Mouse (Mus musculus) hindbrain, embryonic 11.5 days (tissue): Measurements from ENCODE around the gene Rasgrp2. TPM values are rescaled to one million over a fixed set of nuclear protein-coding genes. Genes with fewer than 3 reads are reported as not detected.

ENCODE experiments used
- ATAC-seq: fragments of 200-750 bp; cut with Nextera tagmentation; 2 replicates; pipeline ENCODE4 v1.8.0; 2017; ENCODE audit warnings: mild to moderate bottlenecking, moderate TSS enrichment, moderate library complexity; ENCODE audit not compliant: low FRiP score
- DNase-seq: peaks from one replicate; pipeline ENCODE4 v3.0.0-alpha.2; 2015; ENCODE audit warnings: low spot score
- H3K27ac ChIP-seq: fragments of 300-500 bp; sonication (generic); 2 replicates; pipeline ENCODE4 v1.5.1; 2014; ENCODE audit warnings: mild to moderate bottlenecking, low read depth, low read length
- H3K27me3 ChIP-seq: fragments of 300-500 bp; sonication (generic); 2 replicates; pipeline ENCODE4 v1.6.1; 2014; ENCODE audit warnings: mild to moderate bottlenecking, low read length, moderate library complexity, mixed read lengths; ENCODE audit not compliant: control insufficient read depth, insufficient read depth
- H3K36me3 ChIP-seq: fragments of 300-500 bp; sonication (generic); 2 replicates; pipeline ENCODE4 v1.6.1; 2014; ENCODE audit warnings: mild to moderate bottlenecking, low read length, moderate library complexity, mixed read lengths; ENCODE audit not compliant: control insufficient read depth, insufficient read depth
- H3K4me1 ChIP-seq: fragments of 300-500 bp; sonication (generic); replicated peaks from 2 replicates; pipeline ENCODE4 v1.6.1; 2014; ENCODE audit warnings: low read length, mixed read lengths; ENCODE audit not compliant: control insufficient read depth, insufficient read depth
- H3K4me2 ChIP-seq: fragments of 300-500 bp; sonication (generic); replicated peaks from 2 replicates; pipeline ENCODE4 v1.6.1; 2014; ENCODE audit warnings: mild to moderate bottlenecking, low read depth, low read length
- H3K4me3 ChIP-seq: fragments of 300-500 bp; sonication (generic); 2 replicates; pipeline ENCODE4 v1.5.1; 2014; ENCODE audit warnings: low read depth, low read length
- H3K9ac ChIP-seq: fragments of 300-500 bp; sonication (generic); 2 replicates; pipeline ENCODE4 v1.6.1; 2014; ENCODE audit warnings: low read depth, low read length
- H3K9me3 ChIP-seq: fragments of 300-500 bp; sonication (generic); 2 replicates; pipeline ENCODE4 v1.6.1; 2016; ENCODE audit warnings: low read length; ENCODE audit not compliant: control insufficient read depth
- whole genome bisulfite sequencing: fragments of 180-500 bp; shearing (Covaris S2); extraction: QIAGEN DNeasy Blood & Tissue Kit; methylation state at CpG from one replicate; pipeline ENCODE4 v1.1.7; 2014; 5-methylcytosine and 5-hydroxymethylcytosine counted together
- polyA plus RNA-seq: library from polyadenylated mRNA; unstranded; fragments of >200 nt; fragmentation: Nextera tagmentation; extraction: Ambion mirVana; gene quantifications from 2 replicates; pipeline ENCODE4 v1.2.1, GENCODE M21; 2014

Rasgrp2 gene
- polyA plus RNA-seq, 1 experiment from 2014 or later: 16.0 TPM

DNA sequence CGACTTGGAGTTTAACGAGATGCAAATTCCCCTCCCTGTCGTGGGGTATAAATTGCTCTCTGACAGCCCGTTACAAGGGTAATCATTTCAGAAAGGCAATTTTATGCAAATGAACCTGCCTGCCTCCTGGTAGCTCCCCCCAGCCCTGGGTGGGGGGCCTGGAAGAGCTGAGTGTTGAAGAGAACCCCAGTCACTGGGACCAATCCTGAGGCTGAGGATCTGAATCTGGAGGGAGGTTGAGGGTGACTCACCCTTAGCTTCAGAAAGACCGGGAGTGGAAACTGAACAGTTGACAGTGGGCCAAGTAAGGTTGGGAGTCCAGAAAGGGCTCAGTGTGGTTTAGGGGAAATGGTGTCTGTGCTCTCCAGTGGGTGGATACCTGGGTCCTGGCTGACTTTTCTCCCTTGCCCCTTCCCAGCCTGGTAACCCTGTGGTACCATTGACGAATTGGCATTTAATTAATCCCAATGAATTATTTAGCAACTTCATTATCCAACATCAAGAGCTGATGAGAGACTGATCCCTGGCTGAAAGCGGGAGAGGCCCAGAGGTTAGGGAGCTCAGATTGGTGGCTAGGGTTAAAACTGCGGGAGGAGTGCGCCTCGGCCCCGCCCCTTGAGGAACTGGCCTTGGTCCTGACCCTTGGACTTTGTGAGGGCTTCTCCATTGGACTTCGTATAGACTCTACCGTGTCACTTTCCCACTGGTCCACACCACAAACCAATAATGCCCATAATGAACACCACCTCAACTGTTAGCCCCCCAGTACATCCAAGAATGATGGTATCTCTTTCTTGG lies 27.8 kb downstream of the Rasgrp2 start:
- no peaks in the 10 kb centered on the region for H3K36me3 ChIP-seq
- no peak overlapping the region for H3K4me3 ChIP-seq
- no peak overlapping the region for H3K4me2 ChIP-seq
- H3K9me3 ChIP-seq: no peaks in the 10 kb centered on the region
- ATAC-seq (no peak), DNase-seq (peak; percentile 70)
- 21% methylated on average over 13 of the region's 13 CpGs for WGBS
- peaks cover 53% of the 10 kb centered on the region for H3K27me3 ChIP-seq
- H3K4me1 ChIP-seq: peaks cover 22% of the 10 kb centered on the region
- H3K9ac ChIP-seq: no peak overlapping the region
- H3K27ac ChIP-seq: no peak overlapping the region

DNA sequence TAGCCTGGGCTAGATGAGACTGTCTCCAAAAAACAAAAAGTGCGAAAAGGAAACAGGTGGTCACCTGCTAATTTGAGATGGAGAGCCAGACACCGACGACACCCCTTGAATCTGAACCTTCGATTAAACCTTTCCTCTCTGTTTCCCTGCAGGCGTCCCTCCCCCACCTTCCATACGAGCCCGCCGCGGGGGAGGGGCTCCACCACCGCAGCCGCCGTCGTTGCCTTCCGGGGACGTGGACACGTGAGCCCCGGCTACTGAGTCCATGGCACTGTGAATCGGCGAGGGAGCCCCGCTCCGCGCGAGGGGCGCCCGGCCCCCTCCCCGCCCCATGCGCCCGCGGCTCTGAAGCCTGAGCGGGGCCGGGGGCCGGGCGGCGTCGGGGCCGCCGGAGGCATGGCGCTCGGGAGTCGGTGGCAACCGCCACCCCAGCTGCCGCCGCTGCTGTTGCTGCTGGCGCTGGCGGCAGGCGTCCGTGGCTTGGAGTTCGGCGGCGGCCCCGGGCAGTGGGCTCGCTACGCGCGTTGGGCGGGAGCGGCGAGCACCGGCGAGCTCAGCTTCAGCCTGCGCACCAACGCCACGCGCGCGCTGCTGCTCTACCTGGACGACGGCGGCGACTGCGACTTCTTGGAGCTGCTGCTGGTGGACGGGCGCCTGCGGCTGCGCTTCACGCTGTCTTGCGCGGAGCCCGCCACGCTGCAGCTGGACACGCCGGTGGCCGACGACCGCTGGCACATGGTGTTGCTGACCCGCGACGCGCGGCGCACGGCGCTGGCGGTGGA lies 28.7 kb downstream of the Rasgrp2 start:
- under 1% methylated on average over 72 of the region's 94 CpGs for WGBS
- Histone ChIP-seq H3K9ac (no peak overlapping the region; the same call in 1 of the 2 replicates), H3K36me3 (no peaks in the 10 kb centered on the region), H3K27ac (no peak overlapping the region), H3K4me3 (peak overlapping the region; percentile 34), H3K4me1 (peaks cover 22% of the 10 kb centered on the region), H3K4me2 (peak overlapping the region; percentile 59), H3K27me3 (peaks cover 50% of the 10 kb centered on the region), H3K9me3 (no peaks in the 10 kb centered on the region)
- ATAC-seq (0 out of 2 replicates have a peak, but pooled peaks have one; percentile 12), DNase-seq (peak; percentile 61)

DNA sequence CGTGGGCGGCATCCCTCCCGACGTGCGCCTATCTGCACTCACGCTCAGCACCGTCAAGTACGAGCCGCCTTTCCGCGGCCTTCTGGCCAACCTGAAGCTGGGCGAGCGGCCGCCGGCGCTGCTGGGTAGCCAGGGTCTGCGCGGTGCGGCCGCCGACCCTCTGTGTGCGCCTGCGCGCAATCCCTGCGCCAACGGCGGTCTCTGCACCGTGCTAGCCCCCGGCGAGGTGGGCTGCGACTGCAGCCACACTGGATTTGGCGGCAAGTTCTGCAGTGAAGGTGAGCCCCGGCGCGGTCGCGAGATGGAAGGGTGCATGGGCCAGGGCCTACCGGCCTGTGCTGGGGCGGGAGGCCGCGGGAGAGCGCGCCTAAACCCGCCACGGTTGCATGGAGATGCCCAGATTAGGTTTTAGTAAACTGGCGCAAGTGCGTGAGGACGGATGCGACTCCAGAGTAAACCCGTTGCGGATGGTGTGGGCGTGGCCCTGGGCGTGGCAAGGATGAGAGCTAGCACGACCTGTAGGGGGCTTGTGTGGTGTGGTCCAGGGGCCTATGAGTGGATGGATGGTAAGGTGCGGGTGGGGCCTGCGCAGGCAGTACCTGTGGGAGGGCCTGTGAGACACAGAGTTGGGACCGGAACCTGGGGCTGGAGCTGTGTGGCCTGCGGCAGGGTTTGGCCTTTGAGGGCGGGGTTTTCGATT lies 29.5 kb downstream of the Rasgrp2 start:
- Histone ChIP-seq H3K9ac (no peak overlapping the region; the same call in 1 of the 2 replicates), H3K4me2 (peak overlapping the region; percentile 59), H3K27ac (no peak overlapping the region), H3K36me3 (no peaks in the 10 kb centered on the region), H3K9me3 (no peaks in the 10 kb centered on the region), H3K4me3 (peak overlapping the region; percentile 34), H3K4me1 (peaks cover 22% of the 10 kb centered on the region), H3K27me3 (peaks cover 50% of the 10 kb centered on the region)
- WGBS: 2% methylated on average over 60 of the region's 60 CpGs
- peak; percentile 73 for ATAC-seq
- peak; percentile 75 for DNase-seq

DNA sequence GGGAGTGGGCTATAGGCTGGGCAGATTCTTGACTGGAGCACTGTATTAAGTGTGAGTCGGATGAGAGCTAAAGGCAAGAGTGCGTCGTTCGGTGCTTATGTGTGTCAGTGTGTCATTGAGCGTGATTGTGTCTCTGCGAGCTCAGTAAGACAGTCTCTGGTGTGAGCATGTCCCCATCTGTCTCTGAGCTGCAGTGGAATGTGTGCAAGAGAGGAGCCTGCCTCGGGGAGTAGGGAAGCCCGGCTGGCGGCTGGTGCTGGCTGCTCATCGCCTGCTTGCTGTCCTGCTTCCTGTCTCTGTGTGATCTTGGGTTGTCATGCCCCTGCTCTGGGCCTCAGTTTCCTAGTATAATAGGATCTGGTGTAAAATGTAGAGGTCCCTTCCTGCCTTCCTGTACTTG lies 43.9 kb downstream of the Rasgrp2 start:
- ATAC-seq (no peak), DNase-seq (no peak)
- no peak overlapping the region for H3K4me3 ChIP-seq
- peaks cover 19% of the 10 kb centered on the region for H3K4me1 ChIP-seq
- 68% methylated on average over 10 of the region's 10 CpGs for WGBS
- H3K27me3 ChIP-seq: no peaks in the 10 kb centered on the region
- no peak overlapping the region for H3K4me2 ChIP-seq
- H3K27ac ChIP-seq: no peak overlapping the region
- H3K9me3 ChIP-seq: no peaks in the 10 kb centered on the region
- no peak overlapping the region for H3K9ac ChIP-seq
- no peaks in the 10 kb centered on the region for H3K36me3 ChIP-seq

DNA sequence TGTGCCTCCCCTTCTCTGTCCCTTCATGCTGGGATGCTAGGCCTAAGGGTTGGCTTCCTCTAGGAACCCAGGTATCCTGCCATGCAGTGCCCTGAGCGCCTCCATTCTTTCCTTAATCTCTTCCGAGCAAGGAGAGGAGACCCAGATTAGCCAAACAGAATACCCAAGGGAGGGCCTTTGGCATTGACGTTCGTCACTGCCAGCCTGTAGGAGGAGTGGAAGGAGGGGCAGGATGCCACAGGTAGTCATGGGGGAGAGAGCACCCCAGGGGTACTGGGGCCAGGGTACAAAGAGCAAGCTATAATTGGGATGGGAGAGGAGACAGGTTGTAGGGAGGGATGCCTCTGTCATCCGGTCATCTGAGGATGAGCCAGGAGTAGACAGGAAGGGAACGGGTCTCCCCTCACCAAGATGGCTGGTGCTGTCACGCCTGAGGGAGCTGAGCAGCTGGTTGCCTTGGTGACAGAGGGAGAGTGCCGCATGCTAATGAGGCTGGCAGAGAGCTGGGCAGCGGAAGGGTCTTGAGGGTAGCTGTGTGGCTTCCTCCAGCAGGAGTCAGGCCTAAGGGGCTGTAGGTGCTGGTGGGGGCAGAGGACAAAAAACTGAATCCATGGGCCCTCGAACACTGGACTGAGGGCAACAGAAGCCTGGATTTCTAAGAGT lies 46.8 kb downstream of the Rasgrp2 start:
- whole genome bisulfite sequencing: 20% methylated on average over 10 of the region's 10 CpGs
- peaks cover 2% of the 10 kb centered on the region; the same call in 1 of the 2 replicates for H3K27me3 ChIP-seq
- peak overlapping the region; percentile 72 for H3K27ac ChIP-seq
- no peaks in the 10 kb centered on the region for H3K9me3 ChIP-seq
- H3K9ac ChIP-seq: peak overlapping the region; percentile 42; the same call in 1 of the 2 replicates
- peaks cover 19% of the 10 kb centered on the region for H3K4me1 ChIP-seq
- DNase-seq: peak; percentile 85
- H3K4me3 ChIP-seq: no peak overlapping the region
- no peaks in the 10 kb centered on the region for H3K36me3 ChIP-seq
- H3K4me2 ChIP-seq: peak overlapping the region; percentile 32
- peak; percentile 90 for ATAC-seq

DNA sequence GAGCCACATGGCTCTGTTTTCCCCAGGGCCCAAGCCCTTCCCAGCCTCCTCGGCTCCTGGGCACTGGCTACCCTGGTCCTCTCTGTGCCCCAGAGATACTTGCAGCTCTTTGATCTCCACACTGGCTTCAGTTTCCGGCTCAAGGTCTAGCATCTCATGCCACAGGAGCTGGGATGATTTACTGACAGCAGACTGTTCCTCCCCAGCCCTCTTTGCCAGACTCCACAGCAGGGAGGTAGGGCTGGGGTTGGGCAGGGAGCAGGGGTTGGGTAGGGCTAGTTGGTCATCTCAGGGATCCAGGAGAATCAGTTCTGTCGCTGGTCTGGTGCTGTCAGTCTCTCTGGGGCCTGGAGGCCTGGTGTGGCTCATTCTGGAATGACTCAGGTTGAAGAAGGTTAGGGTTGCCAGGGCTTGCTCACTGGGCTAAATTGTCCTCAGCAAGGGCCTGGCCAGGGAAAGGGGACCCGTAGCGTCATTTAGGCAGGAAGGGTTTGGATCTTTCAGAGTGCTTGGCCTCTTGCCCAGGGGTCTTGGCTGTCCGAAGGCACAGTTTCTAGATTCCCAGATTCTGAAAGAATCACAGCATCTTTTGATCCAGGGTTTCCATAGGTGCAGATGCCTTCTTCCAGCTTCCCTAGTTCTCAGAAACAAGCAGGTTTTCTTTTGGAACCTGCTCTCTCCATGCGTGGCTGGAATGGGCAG lies 47.7 kb downstream of the Rasgrp2 start:
- H3K9ac ChIP-seq: 0 out of 2 replicates have a peak overlapping the region, but pooled peaks have one; percentile 7
- peaks cover 2% of the 10 kb centered on the region; the same call in 1 of the 2 replicates for H3K27me3 ChIP-seq
- H3K4me2 ChIP-seq: no peak overlapping the region
- ATAC-seq (no peak), DNase-seq (no peak)
- H3K27ac ChIP-seq: no peak overlapping the region
- peaks cover 19% of the 10 kb centered on the region for H3K4me1 ChIP-seq
- H3K36me3 ChIP-seq: no peaks in the 10 kb centered on the region
- no peak overlapping the region for H3K4me3 ChIP-seq
- no peaks in the 10 kb centered on the region for H3K9me3 ChIP-seq
- WGBS: 65% methylated on average over 7 of the region's 7 CpGs

DNA sequence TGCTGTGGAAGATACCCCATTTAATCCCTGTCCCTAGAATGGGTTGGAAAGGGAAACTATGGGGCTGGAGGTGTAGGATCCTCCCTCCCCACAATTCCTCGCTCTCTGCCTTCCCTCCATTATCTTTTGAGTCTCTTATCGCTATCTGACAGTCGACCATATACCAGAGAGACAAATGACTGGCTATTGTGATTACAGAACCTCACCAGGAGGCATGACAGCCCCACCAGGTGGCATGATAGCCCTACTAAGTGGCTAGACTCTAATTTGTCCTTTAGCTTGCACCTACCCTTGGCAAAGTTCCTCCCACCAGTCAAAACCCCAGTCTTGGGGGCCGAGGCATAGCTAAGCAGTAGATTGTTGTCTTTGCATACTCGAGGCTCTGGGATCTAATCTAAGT lies 49.6 kb downstream of the Rasgrp2 start:
- Histone ChIP-seq H3K4me1 (peaks cover 19% of the 10 kb centered on the region), H3K4me2 (no peak overlapping the region), H3K9me3 (no peaks in the 10 kb centered on the region), H3K27me3 (peaks cover 2% of the 10 kb centered on the region; the same call in 1 of the 2 replicates), H3K4me3 (no peak overlapping the region), H3K36me3 (no peaks in the 10 kb centered on the region), H3K9ac (no peak overlapping the region), H3K27ac (no peak overlapping the region)
- no peak for ATAC-seq
- DNase-seq: no peak
- 31% methylated on average over 5 of the region's 5 CpGs for WGBS
